Mouse (Mus musculus): ENCODE data around the gene Prss35. TPM values are rescaled to one million over a fixed set of nuclear protein-coding genes. Genes with fewer than 3 reads are reported as not detected.

Gene Prss35
- polyA plus RNA-seq (2016; fragmentation: Nextera tagmentation; extraction: Ambion mirVana), result 1.4 and 1.8 TPM in 2 replicates

GRCm38 (mm10) chr9:86742959-86743911 is at the start of gene Prss35:
Gene Prss35, plus strand, starts transcription at chr9:86743649.
- 1% methylated on average over 19 of the region's 19 CpGs for WGBS
- H3K27ac ChIP-seq, result peak within 1 kb of the TSS; percentile 72
- peaks cover 28% of the 10 kb centered on the region for H3K27me3 ChIP-seq (ENCODE audit: poor library complexity, severe bottlenecking)

GRCm38 (mm10) chr9:86693935-86694334 is 49.5 kb upstream of the Prss35 start:
- H3K27me3 ChIP-seq (ENCODE audit: poor library complexity, severe bottlenecking), result peaks cover 26% of the 10 kb centered on the region
- no peaks in the 10 kb centered on the region for H3K9me3 ChIP-seq
- no peak overlapping the region for H3K4me3 ChIP-seq
- DNase-seq (ENCODE audit: extremely low spot score, low spot score), result no peak
- H3K36me3 ChIP-seq (replicated peaks), result no peaks in the 10 kb centered on the region
- 94% methylated on average over 6 of the region's 6 CpGs for WGBS
- H3K4me1 ChIP-seq, result peaks cover 9% of the 10 kb centered on the region; the same call in 1 of the 2 replicates
- H3K27ac ChIP-seq, result no peak overlapping the region

More at GRCm38 (mm10) chr9:86742959-86743911, at the start of gene Prss35:
- Histone ChIP-seq H3K9me3 (no peaks in the 10 kb centered on the region), H3K4me1 (peaks cover 17% of the 10 kb centered on the region), H3K4me3 (peak within 1 kb of the TSS; percentile 53), H3K36me3 (replicated peaks) (no peaks in the 10 kb centered on the region)
- peak; percentile 40 for DNase-seq (ENCODE audit: extremely low spot score, low spot score)

- Histone ChIP-seq H3K27me3 (ENCODE audit: poor library complexity, severe bottlenecking) (peaks cover 26% of the 10 kb centered on the region), H3K4me1 (peaks cover 9% of the 10 kb centered on the region; the same call in 1 of the 2 replicates), H3K27ac (no peak overlapping the region), H3K36me3 (replicated peaks) (no peaks in the 10 kb centered on the region), H3K9me3 (no peaks in the 10 kb centered on the region), H3K4me3 (no peak overlapping the region)
- DNase-seq (ENCODE audit: extremely low spot score, low spot score), result no peak
- 95% methylated on average over 7 of the region's 7 CpGs for WGBS
Measured at GRCm38 (mm10) chr9:86694644-86695043, 48.8 kb upstream of the Prss35 start.

- peak overlapping the region; percentile 81 for H3K4me3 ChIP-seq
- H3K9me3 ChIP-seq, result no peaks in the 10 kb centered on the region
- H3K27ac ChIP-seq, result peak overlapping the region; percentile 88
- peaks cover 9% of the 10 kb centered on the region; the same call in 1 of the 2 replicates for H3K4me1 ChIP-seq
- H3K36me3 ChIP-seq (replicated peaks), result no peaks in the 10 kb centered on the region
- DNase-seq (ENCODE audit: extremely low spot score, low spot score), result peak; percentile 53
- WGBS, result under 1% methylated on average over 49 of the region's 56 CpGs
- peaks cover 26% of the 10 kb centered on the region for H3K27me3 ChIP-seq (ENCODE audit: poor library complexity, severe bottlenecking)
Measured at GRCm38 (mm10) chr9:86695199-86695817, 48.1 kb upstream of the Prss35 start.

- Histone ChIP-seq H3K9me3 (no peaks in the 10 kb centered on the region), H3K27ac (peak within 1 kb of the TSS; percentile 88), H3K4me3 (peak within 1 kb of the TSS; percentile 81), H3K36me3 (replicated peaks) (no peaks in the 10 kb centered on the region), H3K27me3 (ENCODE audit: poor library complexity, severe bottlenecking) (peaks cover 26% of the 10 kb centered on the region), H3K4me1 (peaks cover 9% of the 10 kb centered on the region; the same call in 1 of the 2 replicates)
- under 1% methylated on average over 46 of the region's 46 CpGs for WGBS
- peak; percentile 56 for DNase-seq (ENCODE audit: extremely low spot score, low spot score)
Measured at GRCm38 (mm10) chr9:86695818-86696261, 47.6 kb upstream of the Prss35 start, which contains the start of gene Me1. Gene Me1, minus strand, starts transcription at chr9:86695953.

- Histone ChIP-seq H3K9me3 (no peaks in the 10 kb centered on the region), H3K27me3 (ENCODE audit: poor library complexity, severe bottlenecking) (peaks cover 11% of the 10 kb centered on the region), H3K27ac (no peak overlapping the region), H3K4me3 (no peak overlapping the region), H3K36me3 (replicated peaks) (no peaks in the 10 kb centered on the region), H3K4me1 (peaks cover 3% of the 10 kb centered on the region)
- DNase-seq (ENCODE audit: extremely low spot score, low spot score), result no peak
- WGBS, result 29% methylated on average over 5 of the region's 5 CpGs
Measured at GRCm38 (mm10) chr9:86701264-86701663, 42.2 kb upstream of the Prss35 start.

GRCm38 (mm10) chr9:86701844-86702243 is 41.6 kb upstream of the Prss35 start:
- no peak overlapping the region for H3K4me3 ChIP-seq
- no peaks in the 10 kb centered on the region for H3K36me3 ChIP-seq (replicated peaks)
- H3K27ac ChIP-seq, result no peak overlapping the region
- 25% methylated on average over 2 of the region's 2 CpGs for WGBS
- no peak for DNase-seq (ENCODE audit: extremely low spot score, low spot score)
- H3K27me3 ChIP-seq (ENCODE audit: poor library complexity, severe bottlenecking), result peaks cover 5% of the 10 kb centered on the region
- H3K4me1 ChIP-seq, result peaks cover 3% of the 10 kb centered on the region
- H3K9me3 ChIP-seq, result no peaks in the 10 kb centered on the region

- 77% methylated on average over 1 of the region's 1 CpGs for WGBS
- Histone ChIP-seq H3K36me3 (replicated peaks) (no peaks in the 10 kb centered on the region), H3K9me3 (no peaks in the 10 kb centered on the region), H3K27ac (no peak overlapping the region), H3K4me1 (no peaks in the 10 kb centered on the region), H3K4me3 (no peak overlapping the region), H3K27me3 (ENCODE audit: poor library complexity, severe bottlenecking) (no peaks in the 10 kb centered on the region)
- no peak for DNase-seq (ENCODE audit: extremely low spot score, low spot score)
Measured at GRCm38 (mm10) chr9:86707431-86707830, 36.0 kb upstream of the Prss35 start.

GRCm38 (mm10) chr9:86708921-86709320 is 34.5 kb upstream of the Prss35 start:
- no peaks in the 10 kb centered on the region for H3K9me3 ChIP-seq
- no peaks in the 10 kb centered on the region for H3K4me1 ChIP-seq
- WGBS, result 82% methylated on average over 6 of the region's 6 CpGs
- no peaks in the 10 kb centered on the region for H3K27me3 ChIP-seq (ENCODE audit: poor library complexity, severe bottlenecking)
- no peak overlapping the region for H3K4me3 ChIP-seq
- DNase-seq (ENCODE audit: extremely low spot score, low spot score), result no peak
- no peak overlapping the region for H3K27ac ChIP-seq
- H3K36me3 ChIP-seq (replicated peaks), result no peaks in the 10 kb centered on the region

GRCm38 (mm10) chr9:86710091-86710634 is 33.3 kb upstream of the Prss35 start:
- 90% methylated on average over 2 of the region's 2 CpGs for WGBS
- no peak for DNase-seq (ENCODE audit: extremely low spot score, low spot score)
- H3K27ac ChIP-seq, result no peak overlapping the region
- H3K4me3 ChIP-seq, result no peak overlapping the region
- no peaks in the 10 kb centered on the region for H3K9me3 ChIP-seq
- H3K4me1 ChIP-seq, result no peaks in the 10 kb centered on the region
- no peaks in the 10 kb centered on the region for H3K36me3 ChIP-seq (replicated peaks)
- no peaks in the 10 kb centered on the region for H3K27me3 ChIP-seq (ENCODE audit: poor library complexity, severe bottlenecking)

- H3K4me3 ChIP-seq, result no peak overlapping the region
Measured at GRCm38 (mm10) chr9:86712648-86713047, 30.8 kb upstream of the Prss35 start.

GRCm38 (mm10) chr9:86714089-86714488 is 29.4 kb upstream of the Prss35 start:
- 95% methylated on average over 3 of the region's 3 CpGs for WGBS

More at GRCm38 (mm10) chr9:86712648-86713047, 30.8 kb upstream of the Prss35 start:
- 86% methylated on average over 2 of the region's 2 CpGs for WGBS
- no peaks in the 10 kb centered on the region for H3K4me1 ChIP-seq
- no peaks in the 10 kb centered on the region for H3K36me3 ChIP-seq (replicated peaks)
- no peak for DNase-seq (ENCODE audit: extremely low spot score, low spot score)
- no peaks in the 10 kb centered on the region for H3K9me3 ChIP-seq
- H3K27ac ChIP-seq, result no peak overlapping the region
- H3K27me3 ChIP-seq (ENCODE audit: poor library complexity, severe bottlenecking), result no peaks in the 10 kb centered on the region

More at GRCm38 (mm10) chr9:86714089-86714488, 29.4 kb upstream of the Prss35 start:
- H3K4me1 ChIP-seq, result peaks cover 2% of the 10 kb centered on the region; the same call in 1 of the 2 replicates
- H3K36me3 ChIP-seq (replicated peaks), result no peaks in the 10 kb centered on the region
- H3K4me3 ChIP-seq, result no peak overlapping the region
- no peaks in the 10 kb centered on the region for H3K27me3 ChIP-seq (ENCODE audit: poor library complexity, severe bottlenecking)
- no peak for DNase-seq (ENCODE audit: extremely low spot score, low spot score)
- no peak overlapping the region for H3K27ac ChIP-seq
- H3K9me3 ChIP-seq, result no peaks in the 10 kb centered on the region
